Mouse (Mus musculus): ENCODE results near the gene Zfp536. TPM values are rescaled to one million over a fixed set of nuclear protein-coding genes. Genes with fewer than 3 reads are reported as not detected.
A peak's percentile ranks its signal among the peaks of the same experiment; 100 is the strongest.

The Zfp536 gene
- total RNA-seq, 2 experiments from 2014 or later, result 0.81 to 1.0 TPM

GRCm38 (mm10) chr7:37563831-37564400, 209.5 kb downstream of the Zfp536 start:
- intact Hi-C loops (cut with DNase I), result no loop called here
- DNase-seq, result no peak

GRCm38 (mm10) chr7:37563171-37563574, 210.3 kb downstream of the Zfp536 start:
- intact Hi-C loops (cut with DNase I), result no loop called here
- peak; percentile 18 to 26 for DNase-seq

- peak in 1 of 2 experiments; percentile 22 for DNase-seq
- intact Hi-C loops (cut with DNase I), result no loop called here
These were observed 210.9 kb downstream of the Zfp536 start for GRCm38 (mm10) chr7:37562505-37562904.

GRCm38 (mm10) chr7:37560581-37560980, 212.9 kb downstream of the Zfp536 start:
- no peak for DNase-seq
- intact Hi-C loops (cut with DNase I), result no loop called here

- intact Hi-C loops (cut with DNase I), result no loop called here
- DNase-seq, result no peak
These were observed 213.6 kb downstream of the Zfp536 start for GRCm38 (mm10) chr7:37559851-37560250.

GRCm38 (mm10) chr7:37559341-37559740, 214.1 kb downstream of the Zfp536 start:
- no peak for DNase-seq

GRCm38 (mm10) chr7:37556811-37557210, 216.6 kb downstream of the Zfp536 start:
- no peak for DNase-seq
- intact Hi-C loops (cut with DNase I), result no loop called here

More at GRCm38 (mm10) chr7:37559341-37559740, 214.1 kb downstream of the Zfp536 start:
- intact Hi-C loops (cut with DNase I), result no loop called here

GRCm38 (mm10) chr7:37554405-37554804, 219.0 kb downstream of the Zfp536 start:
- no peak for DNase-seq
- intact Hi-C loops (cut with DNase I), result no loop called here

GRCm38 (mm10) chr7:37553646-37554045, 219.8 kb downstream of the Zfp536 start:
- intact Hi-C loops (cut with DNase I), result no loop called here
- DNase-seq, result no peak

- no peak for DNase-seq
- intact Hi-C loops (cut with DNase I), result no loop called here
These were observed 221.1 kb downstream of the Zfp536 start for GRCm38 (mm10) chr7:37552384-37552783.

- DNase-seq, result no peak
- intact Hi-C loops (cut with DNase I), result no loop called here
These were observed 224.6 kb downstream of the Zfp536 start for GRCm38 (mm10) chr7:37548805-37549204.

GRCm38 (mm10) chr7:37544011-37544410, 229.4 kb downstream of the Zfp536 start:
- DNase-seq, result no peak
- intact Hi-C loops (cut with DNase I), result no loop called here

GRCm38 (mm10) chr7:37542951-37543350, 230.5 kb downstream of the Zfp536 start:
- intact Hi-C loops (cut with DNase I), result no loop called here
- no peak for DNase-seq

GRCm38 (mm10) chr7:37531166-37531565, 242.3 kb downstream of the Zfp536 start:
- intact Hi-C loops (cut with DNase I), result no loop called here
- no peak for DNase-seq

GRCm38 (mm10) chr7:37528311-37528710, 245.1 kb downstream of the Zfp536 start:
- intact Hi-C loops (cut with DNase I), result no loop called here
- DNase-seq, result no peak

GRCm38 (mm10) chr7:37527890-37528289, 245.6 kb downstream of the Zfp536 start:
- intact Hi-C loops (cut with DNase I), result no loop called here
- DNase-seq, result no peak

- DNase-seq, result no peak
- intact Hi-C loops (cut with DNase I), result no loop called here
These were observed 252.0 kb downstream of the Zfp536 start for GRCm38 (mm10) chr7:37521407-37521806.

- intact Hi-C loops (cut with DNase I), result loop anchor here (10.0 kb wide), 1 partner anchor 264 kb away; the partner anchor contains the start of gene Zfp536
- DNase-seq, result no peak
These were observed 262.3 kb downstream of the Zfp536 start for GRCm38 (mm10) chr7:37510933-37511675.

GRCm38 (mm10) chr7:37509700-37510099, 263.7 kb downstream of the Zfp536 start:
- no peak for DNase-seq
- intact Hi-C loops (cut with DNase I), result loop anchor here (10.0 kb wide), 1 partner anchor 265 kb away; the partner anchor contains the start of gene Zfp536

GRCm38 (mm10) chr7:37505548-37505947, 267.9 kb downstream of the Zfp536 start:
- DNase-seq, result no peak

GRCm38 (mm10) chr7:37505096-37505495, 268.3 kb downstream of the Zfp536 start:
- intact Hi-C loops (cut with DNase I), result no loop called here
- no peak for DNase-seq

More at GRCm38 (mm10) chr7:37505548-37505947, 267.9 kb downstream of the Zfp536 start:
- intact Hi-C loops (cut with DNase I), result no loop called here

- no peak for DNase-seq
- intact Hi-C loops (cut with DNase I), result no loop called here
These were observed 274.6 kb downstream of the Zfp536 start for GRCm38 (mm10) chr7:37498881-37499280.

Data from gastrocnemius, postnatal 36 days (tissue).